Mouse (Mus musculus) small intestine, adult 2 months (tissue): ENCODE data around the gene Nppa. TPM values are rescaled to one million over a fixed set of nuclear protein-coding genes. Genes with fewer than 3 reads are reported as not detected.

Experiments used
- H3K27ac ChIP-seq: fragments of 200-500 bp; 2 replicates; pipeline ENCODE4 v1.5.1; 2012; ENCODE audit warnings: low read depth, low read length, control low read depth, inconsistent platforms; ENCODE audit not compliant: insufficient read depth
- H3K27me3 ChIP-seq: fragments of 200-500 bp; 2 replicates; pipeline ENCODE4 v1.6.1; 2012; ENCODE audit warnings: mild to moderate bottlenecking, moderate library complexity, low read length, inconsistent platforms; ENCODE audit not compliant: control insufficient read depth, insufficient read depth
- H3K36me3 ChIP-seq: fragments of 200-500 bp; 2 replicates; pipeline ENCODE4 v1.6.1; 2012; ENCODE audit warnings: mild to moderate bottlenecking, low read length, control low read depth, inconsistent platforms; ENCODE audit not compliant: control insufficient read depth, insufficient read depth
- H3K4me1 ChIP-seq: fragments of 200-500 bp; 2 replicates; pipeline ENCODE4 v1.6.1; 2012; ENCODE audit warnings: low read length, inconsistent platforms, mixed read lengths; ENCODE audit not compliant: control insufficient read depth, insufficient read depth, insufficient read length
- H3K4me3 ChIP-seq: fragments of 200-500 bp; 2 replicates; pipeline ENCODE4 v1.5.1; 2012; ENCODE audit warnings: low read depth, mild to moderate bottlenecking, control low read depth, inconsistent platforms, low read length, moderate library complexity
- CTCF ChIP-seq: fragments of 200-500 bp; IDR thresholded peaks from 2 replicates; pipeline ENCODE4 v1.5.1; 2012; ENCODE audit warnings: low read depth, mild to moderate bottlenecking, control low read depth, inconsistent platforms, low read length, moderate library complexity, mixed read lengths; ENCODE audit not compliant: insufficient replicate concordance, insufficient read length; ENCODE audit errors: extremely low read depth
- POLR2A ChIP-seq: fragments of 200-500 bp; IDR thresholded peaks from 2 replicates; pipeline ENCODE4 v1.6.1; 2012; ENCODE audit warnings: low read depth, mild to moderate bottlenecking, control low read depth, inconsistent platforms, low read length, moderate library complexity
- WGBS: fragments of 180-500 bp; shearing (Covaris S2); methylation state at CpG from one replicate; pipeline ENCODE4 v1.1.7; 2018; 5-methylcytosine and 5-hydroxymethylcytosine counted together
- polyA plus RNA-seq: library from polyadenylated mRNA; depleted of rRNA; stranded (reverse); fragments of >200 nt; gene quantifications from 2 replicates; pipeline ENCODE4 v1.2.3, GENCODE M21; 2012

Nppa gene
- polyA plus RNA-seq, 1 experiment = not detected

- TF ChIP-seq POLR2A (no peak), CTCF (no peak)
- no peak overlapping the region for H3K27ac ChIP-seq
- no peaks in the 10 kb centered on the region for H3K4me1 ChIP-seq
- peaks cover 32% of the 10 kb centered on the region for H3K36me3 ChIP-seq
- no peak overlapping the region for H3K4me3 ChIP-seq
- 83% methylated on average over 3 of the region's 3 CpGs for WGBS
- no peaks in the 10 kb centered on the region for H3K27me3 ChIP-seq
Measured at GRCm38 (mm10) chr4:148011332-148011731, 10.8 kb downstream of the Nppa start.

- peaks cover 30% of the 10 kb centered on the region for H3K36me3 ChIP-seq
- TF ChIP-seq CTCF (no peak), POLR2A (no peak)
Measured at GRCm38 (mm10) chr4:148012216-148012615, 11.7 kb downstream of the Nppa start.

GRCm38 (mm10) chr4:148015418-148015817, 14.9 kb downstream of the Nppa start:
- Histone ChIP-seq H3K4me3 (no peak overlapping the region), H3K36me3 (peaks cover 31% of the 10 kb centered on the region; the same call in 1 of the 2 replicates), H3K27me3 (no peaks in the 10 kb centered on the region), H3K27ac (no peak overlapping the region), H3K4me1 (no peaks in the 10 kb centered on the region)
- 89% methylated on average over 10 of the region's 10 CpGs for WGBS
- TF ChIP-seq POLR2A = no peak
- TF ChIP-seq CTCF = no peak

More at GRCm38 (mm10) chr4:148012216-148012615, 11.7 kb downstream of the Nppa start:
- 86% methylated on average over 4 of the region's 4 CpGs for WGBS
- H3K27ac ChIP-seq = no peak overlapping the region
- H3K27me3 ChIP-seq = no peaks in the 10 kb centered on the region
- H3K4me3 ChIP-seq = no peak overlapping the region
- no peaks in the 10 kb centered on the region for H3K4me1 ChIP-seq

GRCm38 (mm10) chr4:148016981-148017380, 16.5 kb downstream of the Nppa start:
- Histone ChIP-seq H3K27me3 (no peaks in the 10 kb centered on the region), H3K4me1 (no peaks in the 10 kb centered on the region), H3K4me3 (no peak overlapping the region), H3K27ac (no peak overlapping the region), H3K36me3 (peaks cover 30% of the 10 kb centered on the region; the same call in 1 of the 2 replicates)
- TF ChIP-seq POLR2A (no peak), CTCF (no peak)
- 77% methylated on average over 3 of the region's 3 CpGs for WGBS

- no peaks in the 10 kb centered on the region for H3K27me3 ChIP-seq
- no peak overlapping the region for H3K27ac ChIP-seq
- H3K36me3 ChIP-seq = peaks cover 21% of the 10 kb centered on the region; the same call in 1 of the 2 replicates
- no peak for TF ChIP-seq CTCF
- H3K4me3 ChIP-seq = no peak overlapping the region
- WGBS = 88% methylated on average over 2 of the region's 2 CpGs
- H3K4me1 ChIP-seq = no peaks in the 10 kb centered on the region
Measured at GRCm38 (mm10) chr4:148018410-148018809, 17.9 kb downstream of the Nppa start.

- Histone ChIP-seq H3K4me1 (no peaks in the 10 kb centered on the region), H3K4me3 (no peak overlapping the region), H3K27me3 (no peaks in the 10 kb centered on the region), H3K36me3 (peaks cover 6% of the 10 kb centered on the region; the same call in 1 of the 2 replicates), H3K27ac (no peak overlapping the region)
- TF ChIP-seq CTCF (no peak), POLR2A (no peak)
- WGBS = 63% methylated on average over 3 of the region's 3 CpGs
Measured at GRCm38 (mm10) chr4:148024003-148024402, 23.5 kb downstream of the Nppa start.

- H3K36me3 ChIP-seq = no peaks in the 10 kb centered on the region; the same call in none of the 2 replicates
- no peak for TF ChIP-seq POLR2A
- no peak for TF ChIP-seq CTCF
- 93% methylated on average over 7 of the region's 7 CpGs for WGBS
Measured at GRCm38 (mm10) chr4:148029297-148029696, 28.8 kb downstream of the Nppa start.

GRCm38 (mm10) chr4:148030506-148030905, 30.0 kb downstream of the Nppa start:
- no peak overlapping the region for H3K27ac ChIP-seq
- TF ChIP-seq POLR2A (no peak), CTCF (no peak)
- no peak overlapping the region for H3K4me3 ChIP-seq
- no peaks in the 10 kb centered on the region for H3K27me3 ChIP-seq
- WGBS = 88% methylated on average over 5 of the region's 5 CpGs
- H3K4me1 ChIP-seq = no peaks in the 10 kb centered on the region
- no peaks in the 10 kb centered on the region; the same call in 1 of the 2 replicates for H3K36me3 ChIP-seq

More at GRCm38 (mm10) chr4:148029297-148029696, 28.8 kb downstream of the Nppa start:
- H3K4me1 ChIP-seq = no peaks in the 10 kb centered on the region
- H3K4me3 ChIP-seq = no peak overlapping the region
- H3K27ac ChIP-seq = no peak overlapping the region
- no peaks in the 10 kb centered on the region for H3K27me3 ChIP-seq
